Mouse (Mus musculus) lung, adult 18-20 months (tissue): ENCODE data around the gene Slc35b4.

Experiments
- DNase-seq, 2 experiments: peaks; one replicate each; pipeline ENCODE4 v3.0.0; 2022; ENCODE audit warnings: mixed read lengths in 2 of 2

Gene Slc35b4

DNA sequence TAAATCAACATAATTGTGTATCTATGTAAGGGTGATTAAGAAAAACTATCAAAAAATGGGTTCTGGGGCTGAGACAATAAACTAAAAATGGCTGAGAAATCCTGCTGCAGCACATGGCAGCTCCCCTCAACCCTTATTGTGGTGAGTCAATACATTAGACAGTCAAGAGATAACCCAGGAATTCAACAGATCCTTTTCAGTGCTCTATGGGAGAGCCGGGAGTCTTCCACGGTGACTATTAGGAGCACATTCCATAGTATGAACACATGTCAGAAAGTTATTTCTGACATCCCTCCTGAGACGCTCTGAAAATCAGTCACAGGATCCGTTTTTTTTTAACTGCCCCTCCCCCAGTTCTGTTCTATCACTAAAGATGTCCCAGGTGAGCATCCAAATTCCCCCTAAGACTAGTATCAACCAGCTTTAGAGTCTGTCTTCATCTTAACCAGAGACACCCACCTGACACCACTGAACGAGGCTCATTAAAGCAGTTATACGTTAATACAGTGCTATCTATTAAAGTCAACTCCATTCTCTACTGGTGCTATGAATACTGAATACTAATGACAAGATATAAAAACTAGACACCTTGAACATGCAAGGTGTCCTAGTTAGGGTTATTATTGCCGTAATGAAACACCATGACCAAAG lies 5.9 kb downstream of the Slc35b4 start:
- no peak for DNase-seq

DNA sequence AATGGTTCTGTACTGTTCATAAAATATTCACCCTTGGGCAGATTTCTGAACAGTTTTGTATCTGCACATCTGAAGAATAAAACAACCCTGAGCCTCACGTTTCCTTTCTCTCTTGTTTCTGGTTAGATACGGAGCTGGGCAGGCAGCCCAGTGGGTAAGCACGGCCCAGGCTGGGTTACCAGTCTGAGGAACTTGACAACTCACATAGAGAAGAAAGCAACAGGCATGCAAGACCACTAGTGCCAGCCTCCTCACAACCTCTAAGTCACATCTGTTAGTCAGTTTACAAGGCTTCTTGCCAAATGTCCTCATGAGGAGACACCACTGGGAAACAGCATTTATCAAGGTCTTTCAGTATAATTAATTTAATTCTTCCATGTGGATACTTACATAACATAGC lies 8.1 kb downstream of the Slc35b4 start:
- no peak for DNase-seq

- DNase-seq, result no peak
These were observed 13.9 kb downstream of the Slc35b4 start for GRCm38 (mm10) chr6:34163014-34163413.

DNA sequence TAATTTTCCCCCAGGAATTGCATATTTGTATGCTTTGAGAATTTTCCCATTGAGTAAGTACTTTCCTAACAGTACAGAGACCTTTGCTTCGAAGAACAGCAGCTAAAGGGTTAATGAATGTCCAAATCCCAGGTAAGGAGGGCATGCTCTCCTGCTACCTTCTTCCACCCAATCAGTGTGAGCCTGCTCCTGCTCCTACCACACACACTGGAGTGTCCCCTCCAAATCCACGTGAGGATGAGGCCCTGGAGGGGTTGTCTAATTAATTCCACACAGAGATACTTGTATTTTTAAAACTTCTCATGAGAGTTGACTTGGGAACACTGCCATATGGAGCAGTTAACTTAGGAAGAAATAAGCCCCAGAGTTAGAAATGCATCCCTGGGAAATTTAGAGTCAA lies 14.3 kb downstream of the Slc35b4 start:
- DNase-seq, result no peak

- no peak for DNase-seq
These were observed 15.4 kb downstream of the Slc35b4 start for GRCm38 (mm10) chr6:34161511-34161910.

DNA sequence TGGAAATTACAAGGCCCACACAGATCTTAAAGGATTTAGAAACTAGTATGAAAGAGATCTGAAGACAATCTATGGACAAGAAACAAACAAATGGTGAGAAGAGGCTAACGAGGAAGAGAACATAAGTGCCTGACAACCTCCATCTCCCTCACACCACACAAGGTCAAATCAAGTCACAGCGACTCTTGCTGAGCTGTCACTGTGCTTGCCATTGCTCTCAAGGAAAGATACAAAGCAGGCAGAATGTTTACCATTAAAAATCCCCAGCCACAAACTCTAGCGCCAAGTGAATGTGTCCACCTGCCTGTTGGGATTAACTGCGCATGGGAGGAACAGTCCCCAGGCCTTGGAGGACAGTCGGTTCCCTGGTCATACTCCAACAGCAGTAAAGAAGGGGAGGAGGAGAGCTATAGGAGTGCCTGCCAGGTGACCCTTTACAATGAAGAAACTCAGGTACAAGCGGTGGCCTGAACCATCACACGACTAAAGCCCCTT lies 16.0 kb downstream of the Slc35b4 start:
- DNase-seq, result no peak

- DNase-seq, result no peak
These were observed 16.7 kb downstream of the Slc35b4 start for GRCm38 (mm10) chr6:34159998-34160815.

- DNase-seq, result no peak
These were observed 19.8 kb downstream of the Slc35b4 start for GRCm38 (mm10) chr6:34156841-34157748.

DNA sequence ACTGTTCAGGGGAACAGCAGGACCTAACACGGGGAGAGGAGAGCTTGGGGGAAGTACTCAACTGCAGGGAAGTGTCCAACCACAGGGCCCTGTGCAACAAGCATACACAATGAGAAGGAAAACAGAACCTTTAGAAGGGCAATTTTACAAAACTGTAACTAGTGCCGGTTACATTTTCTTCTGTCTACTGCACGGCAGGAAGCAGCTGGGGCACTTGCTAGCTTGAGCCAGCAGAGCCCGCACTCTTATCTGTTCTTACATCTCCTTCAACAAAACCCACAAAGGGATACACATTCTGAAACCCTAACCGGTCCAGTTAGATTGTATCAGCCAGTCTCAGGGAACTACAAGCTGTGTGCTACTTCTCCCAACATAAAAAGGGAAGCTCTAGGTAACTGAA lies 20.9 kb downstream of the Slc35b4 start:
- no peak for DNase-seq

DNA sequence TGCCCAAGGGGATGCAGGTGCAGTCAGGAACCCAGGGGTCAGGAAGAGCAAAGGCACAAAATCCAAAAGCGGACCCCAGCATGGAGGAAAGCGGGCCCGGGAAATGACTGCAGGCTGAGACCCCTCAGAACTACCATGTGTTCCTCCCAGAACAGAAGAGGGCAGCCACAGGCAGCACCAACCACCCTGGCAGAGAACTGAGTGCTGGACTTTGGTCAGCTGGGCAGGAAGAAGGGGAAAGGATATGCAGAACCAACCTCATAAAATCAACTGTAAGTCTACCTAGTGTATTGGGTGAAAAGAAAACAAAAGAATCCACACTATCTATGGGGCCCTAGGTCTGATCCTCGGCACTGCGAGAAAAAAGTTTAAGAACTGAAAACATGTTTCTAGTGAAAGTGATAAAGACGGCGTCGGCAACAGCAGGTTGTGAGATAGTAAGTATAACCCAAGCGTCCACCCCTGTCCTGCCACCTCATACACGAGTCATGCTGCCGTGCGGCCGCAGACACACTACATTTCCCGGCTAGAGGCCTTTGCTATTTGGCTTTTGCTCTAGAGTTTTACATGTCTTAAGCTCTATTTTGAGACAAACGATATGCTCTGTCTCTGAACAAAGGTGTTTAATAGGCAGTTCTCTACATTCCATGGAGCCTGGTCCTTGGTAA lies 21.6 kb downstream of the Slc35b4 start:
- no peak for DNase-seq

- DNase-seq, result peak; percentile 14 to 26
These were observed 22.7 kb downstream of the Slc35b4 start for GRCm38 (mm10) chr6:34154202-34154601.

GRCm38 (mm10) chr6:34153069-34154052 lies 23.6 kb downstream of the Slc35b4 start:
- DNase-seq, result no peak

DNA sequence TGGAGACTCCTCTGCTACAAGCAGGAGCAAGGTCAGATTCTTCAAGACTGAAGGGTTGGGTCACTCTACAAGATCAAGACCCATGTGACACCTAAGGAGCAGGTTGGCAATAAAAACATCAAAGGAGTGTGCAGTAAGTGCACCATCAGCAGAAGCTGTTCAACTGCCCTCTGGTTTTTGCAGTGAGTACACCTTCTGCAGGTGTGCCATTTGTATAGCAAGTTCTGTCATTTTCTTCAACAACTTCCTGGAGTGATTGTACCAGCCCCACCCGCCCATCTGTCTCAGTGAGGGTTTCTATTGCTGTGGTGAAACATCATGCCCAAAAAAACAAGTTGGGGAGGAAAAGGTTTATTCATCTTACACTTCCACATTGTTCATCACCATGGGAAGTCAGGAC lies 27.1 kb downstream of the Slc35b4 start:
- no peak for DNase-seq

GRCm38 (mm10) chr6:34149066-34149465 lies 27.8 kb downstream of the Slc35b4 start:
- no peak for DNase-seq

DNA sequence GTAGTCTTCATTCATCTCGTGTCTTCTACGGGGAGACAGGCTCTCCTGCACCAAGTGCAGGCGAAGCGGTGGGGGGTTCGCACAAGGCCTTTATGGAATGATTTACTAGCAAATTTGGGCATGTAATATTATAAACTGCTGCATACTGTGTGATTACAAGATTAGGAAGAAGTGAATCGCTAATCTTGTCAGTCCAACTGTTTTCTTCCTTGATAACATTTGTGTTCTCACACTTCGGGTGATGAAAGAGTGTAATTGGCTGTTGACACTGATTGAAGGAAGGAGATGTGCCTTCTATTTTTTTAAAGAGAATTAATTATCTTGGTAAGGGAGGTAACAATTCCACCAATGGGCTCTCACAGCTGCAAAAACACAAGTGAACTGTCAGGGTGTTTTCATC lies 28.3 kb downstream of the Slc35b4 start:
- DNase-seq, result no peak

DNA sequence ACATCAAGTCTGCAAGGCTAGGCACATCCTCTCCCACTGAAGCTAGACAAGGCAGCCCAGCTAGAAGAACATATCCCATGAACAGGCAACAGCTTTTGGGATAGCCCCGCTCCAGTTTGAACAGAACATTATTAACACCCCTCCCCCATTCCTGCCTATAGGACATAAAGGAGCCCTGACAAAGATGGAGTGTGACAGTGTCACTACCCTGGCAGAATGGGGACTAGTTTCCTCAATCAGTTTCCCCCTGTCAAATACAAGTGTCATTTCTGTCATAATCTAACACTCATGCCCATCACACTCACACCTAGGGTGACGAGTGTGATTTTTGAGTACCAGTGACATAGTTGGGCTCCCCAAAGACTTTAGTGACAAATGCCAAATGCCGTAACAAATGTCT lies 28.9 kb downstream of the Slc35b4 start:
- DNase-seq, result no peak

DNA sequence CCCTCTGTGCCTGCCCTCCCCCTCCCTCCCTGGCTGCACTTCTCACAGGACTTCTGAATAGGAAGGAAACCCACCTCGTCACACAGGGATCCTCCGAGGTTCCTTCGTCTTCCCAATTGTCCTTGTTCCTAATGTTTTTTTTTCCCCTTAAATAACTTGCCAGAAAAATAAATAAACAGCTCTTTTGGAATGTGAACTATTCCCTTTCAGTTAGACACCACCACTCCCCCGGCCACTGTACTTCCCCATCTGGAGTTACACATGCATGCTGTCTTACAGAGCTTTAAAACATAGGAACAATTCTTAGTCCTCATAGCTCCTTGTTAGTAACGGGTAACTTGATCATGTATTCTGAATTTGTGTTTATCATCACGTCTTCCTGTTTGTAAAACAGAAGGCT lies 30.9 kb downstream of the Slc35b4 start:
- DNase-seq, result no peak

- no peak for DNase-seq
These were observed 34.0 kb downstream of the Slc35b4 start for GRCm38 (mm10) chr6:34142931-34143330.

DNA sequence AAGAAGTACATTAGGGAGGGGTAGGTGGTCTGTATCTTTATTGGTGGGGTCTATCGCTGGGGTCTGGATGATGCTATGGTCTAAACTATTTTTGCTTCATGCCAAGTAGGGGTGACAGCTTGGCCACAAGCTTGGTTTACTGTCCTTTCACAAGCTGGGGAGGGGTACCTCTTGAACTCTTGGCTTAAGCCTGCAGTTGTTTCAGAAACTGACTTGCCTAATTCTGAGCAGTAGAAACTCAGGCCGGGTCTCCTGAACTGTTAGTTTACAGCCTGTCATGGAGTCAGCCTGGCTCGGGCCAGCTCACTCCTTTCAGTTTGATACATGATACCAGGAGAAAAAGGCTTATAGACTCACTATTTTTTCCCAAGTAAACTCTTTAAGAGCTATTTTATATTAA lies 38.5 kb downstream of the Slc35b4 start:
- no peak for DNase-seq

DNA sequence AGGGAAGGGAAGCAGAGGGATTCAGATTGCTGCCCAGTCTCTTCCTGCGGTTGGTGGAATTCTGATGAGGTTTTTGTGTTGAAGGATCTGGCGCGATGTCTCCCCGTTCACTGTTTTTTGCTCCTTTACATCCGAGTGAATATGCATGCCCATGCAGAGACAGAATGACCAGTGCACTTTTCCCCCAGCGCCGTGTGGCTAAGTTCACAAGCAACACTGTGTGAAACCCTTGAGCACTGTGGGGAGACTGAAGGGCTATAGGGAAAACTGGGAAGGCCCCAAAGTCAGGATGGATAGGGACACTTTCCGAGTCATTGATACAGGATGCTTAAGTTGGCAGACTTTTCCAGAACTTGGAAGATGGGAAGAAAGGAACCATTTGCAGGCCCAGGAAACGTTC lies 44.5 kb downstream of the Slc35b4 start:
- no peak for DNase-seq

DNA sequence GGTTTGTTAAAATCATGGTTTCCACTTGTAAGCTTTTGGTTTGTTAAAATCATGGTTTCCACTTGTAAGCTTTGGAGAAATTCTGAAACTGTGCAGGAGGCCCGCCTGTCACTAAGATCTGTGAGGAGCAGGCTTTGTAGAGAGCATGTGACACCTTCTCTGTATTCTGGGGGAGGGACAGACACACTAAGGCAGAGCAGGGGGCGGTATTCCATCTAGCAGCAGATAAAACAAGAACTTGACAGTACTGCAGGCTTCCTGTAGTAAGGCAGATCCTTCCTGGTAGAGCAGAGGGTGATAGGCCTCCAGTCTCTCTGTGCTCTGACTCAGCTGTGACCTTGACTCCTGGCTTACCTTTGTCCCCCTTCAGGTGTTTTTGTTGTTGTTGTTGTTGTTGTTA lies 47.6 kb downstream of the Slc35b4 start:
- no peak for DNase-seq
